Mouse (Mus musculus): ENCODE results near the gene Ttll8. TPM values are rescaled to one million over a fixed set of nuclear protein-coding genes. Genes with fewer than 3 reads are reported as not detected.

Ttll8 gene
- polyA plus RNA-seq, 1 experiment from 2014 or later, result not detected

DNA sequence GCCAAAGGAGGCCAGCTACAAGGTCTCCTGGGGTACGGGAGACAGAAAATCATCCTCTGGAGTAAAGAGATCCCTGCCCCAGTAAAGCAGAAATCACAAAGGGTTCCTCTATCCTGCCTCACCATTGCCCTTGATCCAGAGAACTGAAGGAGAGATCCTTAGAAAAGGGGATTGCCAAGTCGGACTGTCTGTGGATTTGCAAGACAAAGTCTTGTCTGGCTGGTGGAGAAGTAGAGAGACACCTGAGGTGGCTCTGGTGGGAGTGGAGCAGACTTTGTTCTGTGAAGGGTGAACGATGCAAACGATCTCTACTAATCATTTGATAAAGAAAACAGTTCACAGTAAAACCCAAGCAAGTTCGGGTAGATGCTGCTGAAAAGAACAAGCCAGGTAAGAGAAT lies 61.3 kb downstream of the Ttll8 start:
- WGBS, result 72% methylated on average over 5 of the region's 5 CpGs
- Histone ChIP-seq H3K9ac (no peak overlapping the region), H3K9me3 (replicated peaks) (no peaks in the 10 kb centered on the region), H3K4me1 (peaks cover 14% of the 10 kb centered on the region), H3K27ac (no peak overlapping the region), H3K4me2 (no peak overlapping the region), H3K27me3 (peaks cover 16% of the 10 kb centered on the region), H3K4me3 (no peak overlapping the region), H3K36me3 (ENCODE audit: poor library complexity, severe bottlenecking) (no peaks in the 10 kb centered on the region)
- no peak for ATAC-seq

DNA sequence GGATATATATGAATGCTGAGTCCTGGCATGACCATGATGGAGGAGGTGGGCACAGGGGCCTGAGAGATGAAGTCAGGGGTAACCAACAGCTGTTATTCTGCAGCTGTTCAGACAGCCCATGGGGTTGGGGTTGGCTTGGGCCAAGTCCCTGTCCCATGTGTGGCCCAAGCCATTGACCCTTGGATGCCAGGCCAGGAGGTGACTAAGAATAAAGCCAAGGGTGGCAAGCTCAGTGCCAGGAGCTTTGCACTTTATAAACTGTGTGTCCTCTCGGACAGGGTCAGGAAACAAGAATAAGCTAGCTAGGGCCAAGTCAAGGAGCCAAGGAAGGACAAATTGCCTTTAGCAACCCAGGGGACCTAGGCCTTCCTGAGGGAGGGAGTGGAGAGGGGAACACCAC lies 62.0 kb downstream of the Ttll8 start:
- WGBS, result 86% methylated on average over 1 of the region's 1 CpGs
- peaks cover 14% of the 10 kb centered on the region for H3K4me1 ChIP-seq
- H3K9ac ChIP-seq, result no peak overlapping the region
- no peaks in the 10 kb centered on the region for H3K36me3 ChIP-seq (ENCODE audit: poor library complexity, severe bottlenecking)
- H3K9me3 ChIP-seq (replicated peaks), result no peaks in the 10 kb centered on the region
- no peak for ATAC-seq
- H3K27ac ChIP-seq, result no peak overlapping the region
- H3K27me3 ChIP-seq, result peaks cover 16% of the 10 kb centered on the region
- no peak overlapping the region for H3K4me3 ChIP-seq
- H3K4me2 ChIP-seq, result no peak overlapping the region

DNA sequence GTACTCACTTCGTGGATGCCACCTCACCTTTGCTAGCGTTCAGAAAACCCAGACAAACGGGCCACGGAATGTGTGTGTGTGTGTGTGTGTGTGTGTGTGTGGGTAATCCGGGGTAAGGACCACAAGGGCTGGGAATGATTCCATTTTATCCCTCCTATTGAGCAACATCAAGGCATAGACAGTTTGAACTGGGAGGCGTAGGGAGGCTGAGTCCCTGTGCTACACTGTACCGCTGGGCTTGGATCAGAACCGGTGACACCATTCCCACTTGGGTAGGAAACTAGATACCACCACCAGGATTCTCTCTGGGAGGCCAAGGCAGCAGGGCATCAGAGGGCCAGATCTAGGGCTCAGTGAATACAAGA lies 62.6 kb downstream of the Ttll8 start:
- peaks cover 14% of the 10 kb centered on the region for H3K4me1 ChIP-seq
- 69% methylated on average over 8 of the region's 8 CpGs for WGBS
- no peaks in the 10 kb centered on the region for H3K9me3 ChIP-seq (replicated peaks)
- H3K36me3 ChIP-seq (ENCODE audit: poor library complexity, severe bottlenecking), result no peaks in the 10 kb centered on the region
- ATAC-seq, result no peak
- H3K27ac ChIP-seq, result no peak overlapping the region
- peaks cover 16% of the 10 kb centered on the region for H3K27me3 ChIP-seq
- H3K4me2 ChIP-seq, result peak overlapping the region; percentile 92; the same call in 1 of the 2 replicates
- no peak overlapping the region for H3K9ac ChIP-seq
- no peak overlapping the region for H3K4me3 ChIP-seq

DNA sequence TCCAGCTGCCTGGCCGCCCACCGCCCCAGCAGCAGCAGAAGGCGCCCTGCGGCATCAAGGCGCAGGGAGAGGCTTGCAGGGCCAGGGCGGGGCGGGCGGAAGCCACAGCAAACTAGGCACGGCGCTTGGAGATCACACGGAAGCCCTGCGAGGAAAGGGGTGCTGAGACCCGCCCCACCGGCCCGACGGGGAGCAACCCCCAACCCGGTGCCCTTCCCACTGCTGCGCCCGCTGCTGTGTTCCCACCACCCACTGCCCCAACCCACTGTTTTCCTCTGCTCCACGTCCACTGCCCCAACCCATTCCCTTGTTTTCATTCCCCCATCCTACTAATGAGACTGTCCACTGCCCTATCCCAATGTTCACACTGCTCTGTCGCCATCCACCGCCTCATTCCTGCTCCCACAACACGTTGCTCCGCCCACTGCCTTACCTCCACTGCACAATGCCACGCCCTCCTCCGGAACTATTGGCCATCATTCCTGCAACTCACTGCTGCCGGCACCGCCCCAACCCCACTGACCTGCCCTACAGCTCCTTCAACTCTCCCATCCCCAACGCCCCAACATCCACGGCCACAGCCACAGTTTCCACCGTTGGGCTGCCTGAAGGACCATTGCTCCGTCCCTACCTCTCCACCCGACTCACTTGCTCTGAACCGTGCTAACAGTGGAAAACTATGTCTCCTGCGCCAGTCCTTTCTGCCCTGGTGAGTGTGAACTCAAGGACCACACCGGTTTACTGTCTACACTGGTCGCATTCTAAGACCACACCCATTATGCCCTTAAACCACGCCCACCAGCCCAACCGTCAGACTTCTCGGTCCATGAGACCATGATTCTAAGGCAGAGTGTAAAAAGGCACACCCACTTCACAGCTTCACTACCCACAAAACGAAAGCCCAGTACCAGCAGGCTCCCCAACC lies 63.2 kb downstream of the Ttll8 start:
- Histone ChIP-seq H3K4me2 (peak overlapping the region; percentile 92), H3K36me3 (ENCODE audit: poor library complexity, severe bottlenecking) (no peaks in the 10 kb centered on the region), H3K4me1 (peaks cover 14% of the 10 kb centered on the region), H3K9me3 (replicated peaks) (no peaks in the 10 kb centered on the region), H3K9ac (peak overlapping the region; percentile 71), H3K27me3 (peaks cover 16% of the 10 kb centered on the region), H3K4me3 (peak overlapping the region; percentile 49), H3K27ac (no peak overlapping the region)
- WGBS, result 2% methylated on average over 41 of the region's 41 CpGs
- peak; percentile 95 for ATAC-seq

DNA sequence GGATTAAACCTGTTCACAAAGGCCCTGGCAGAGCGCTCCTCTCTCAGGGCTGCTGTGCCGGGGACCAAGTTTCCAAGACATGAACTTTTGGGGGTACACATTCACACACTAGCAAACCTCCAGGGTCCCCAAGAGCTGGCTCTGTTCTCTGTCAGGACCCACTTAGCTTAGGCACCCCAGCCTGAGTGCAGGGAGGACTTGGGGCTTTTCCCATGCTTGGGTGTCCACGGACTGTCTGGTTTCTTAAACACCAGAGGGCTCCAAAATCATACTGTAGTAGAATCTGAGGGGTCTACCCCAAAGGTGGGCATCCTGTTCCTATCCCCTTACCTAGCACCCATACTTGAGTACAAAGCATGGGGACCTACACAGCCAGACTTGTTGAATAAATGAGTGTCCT lies 64.2 kb downstream of the Ttll8 start:
- Histone ChIP-seq H3K4me2 (peak overlapping the region; percentile 92), H3K4me3 (peak overlapping the region; percentile 49; the same call in 1 of the 2 replicates), H3K36me3 (ENCODE audit: poor library complexity, severe bottlenecking) (no peaks in the 10 kb centered on the region), H3K27me3 (peaks cover 16% of the 10 kb centered on the region), H3K4me1 (peaks cover 14% of the 10 kb centered on the region), H3K9ac (peak overlapping the region; percentile 71; the same call in 1 of the 2 replicates), H3K27ac (no peak overlapping the region), H3K9me3 (replicated peaks) (no peaks in the 10 kb centered on the region)
- ATAC-seq, result no peak
- WGBS, result 72% methylated on average over 3 of the region's 3 CpGs

DNA sequence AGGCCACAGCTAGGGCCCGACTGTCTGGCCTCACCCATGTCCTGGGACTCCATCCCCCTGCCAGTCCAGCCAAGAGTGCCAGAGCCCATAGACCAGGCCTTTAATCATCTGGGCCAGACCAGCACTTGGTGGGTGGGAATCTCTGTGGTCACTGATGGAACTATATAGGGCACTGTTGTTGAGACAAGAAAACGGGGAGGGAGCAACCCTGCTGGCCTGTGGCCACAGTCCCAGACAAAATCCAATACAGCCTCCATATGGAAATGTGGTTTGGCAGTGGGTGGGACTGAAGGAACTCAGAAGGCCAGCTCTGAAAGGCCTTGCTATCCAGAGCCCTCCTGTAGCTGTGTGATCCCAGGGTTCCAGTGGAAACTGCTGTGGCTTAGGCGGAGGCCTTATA lies 65.2 kb downstream of the Ttll8 start:
- ATAC-seq, result no peak
- no peak overlapping the region for H3K27ac ChIP-seq
- H3K4me3 ChIP-seq, result no peak overlapping the region
- no peak overlapping the region for H3K4me2 ChIP-seq
- H3K9me3 ChIP-seq (replicated peaks), result no peaks in the 10 kb centered on the region
- no peaks in the 10 kb centered on the region for H3K36me3 ChIP-seq (ENCODE audit: poor library complexity, severe bottlenecking)
- H3K9ac ChIP-seq, result no peak overlapping the region
- 75% methylated on average over 3 of the region's 3 CpGs for WGBS
- peaks cover 16% of the 10 kb centered on the region for H3K27me3 ChIP-seq
- H3K4me1 ChIP-seq, result peaks cover 14% of the 10 kb centered on the region

DNA sequence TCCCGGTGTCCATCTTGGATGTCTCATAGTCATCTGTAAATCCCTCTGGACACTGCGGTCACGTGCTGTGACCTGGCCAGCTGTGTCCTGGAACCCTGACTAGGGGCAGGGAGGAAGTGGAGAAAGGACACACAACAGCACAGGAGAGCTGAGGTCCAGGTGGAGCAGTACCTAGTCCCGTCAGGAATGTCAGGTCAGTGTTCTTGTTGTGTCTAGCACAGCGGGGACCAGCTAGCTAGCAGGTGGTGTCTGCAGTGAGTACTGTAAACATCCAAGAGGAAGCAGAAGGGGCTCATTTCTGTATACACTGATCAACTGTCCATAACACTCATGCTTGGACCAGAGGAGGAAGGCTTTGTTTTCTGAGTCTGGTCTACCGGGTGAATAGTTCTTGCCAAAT lies 68.8 kb downstream of the Ttll8 start:
- H3K4me1 ChIP-seq, result peaks cover 3% of the 10 kb centered on the region; the same call in 1 of the 2 replicates

DNA sequence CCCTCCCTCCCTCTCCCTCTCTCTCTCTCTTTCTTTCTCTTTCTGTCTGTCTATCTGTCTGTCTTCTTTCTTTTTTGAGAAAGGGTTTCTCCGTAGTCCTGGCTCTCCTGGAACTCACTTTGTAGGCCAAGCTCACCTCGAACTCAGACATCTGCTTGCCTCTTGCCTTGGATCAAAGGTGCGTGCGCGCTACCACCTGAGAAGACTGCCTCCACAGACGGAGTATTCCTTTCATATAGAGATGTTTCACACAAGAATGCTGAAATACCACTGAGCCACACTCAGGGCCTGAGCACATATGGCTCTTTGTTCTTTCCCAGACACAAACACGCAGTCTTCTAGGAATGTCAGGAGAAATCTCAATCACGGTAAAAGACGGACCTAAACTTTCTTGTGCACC lies 70.9 kb downstream of the Ttll8 start:
- no peak for ATAC-seq
- Histone ChIP-seq H3K4me3 (no peak overlapping the region), H3K4me2 (no peak overlapping the region), H3K9ac (no peak overlapping the region), H3K9me3 (replicated peaks) (no peaks in the 10 kb centered on the region), H3K27ac (no peak overlapping the region), H3K36me3 (ENCODE audit: poor library complexity, severe bottlenecking) (no peaks in the 10 kb centered on the region), H3K4me1 (no peaks in the 10 kb centered on the region), H3K27me3 (no peaks in the 10 kb centered on the region)
- 85% methylated on average over 9 of the region's 9 CpGs for WGBS

More for the DNA sequence above, 68.8 kb downstream of the Ttll8 start:
- Histone ChIP-seq H3K27me3 (peaks cover 13% of the 10 kb centered on the region), H3K9ac (no peak overlapping the region), H3K27ac (no peak overlapping the region), H3K4me2 (no peak overlapping the region), H3K36me3 (ENCODE audit: poor library complexity, severe bottlenecking) (no peaks in the 10 kb centered on the region), H3K4me3 (no peak overlapping the region), H3K9me3 (replicated peaks) (no peaks in the 10 kb centered on the region)
- no peak for ATAC-seq
- WGBS, result 87% methylated on average over 6 of the region's 6 CpGs

DNA sequence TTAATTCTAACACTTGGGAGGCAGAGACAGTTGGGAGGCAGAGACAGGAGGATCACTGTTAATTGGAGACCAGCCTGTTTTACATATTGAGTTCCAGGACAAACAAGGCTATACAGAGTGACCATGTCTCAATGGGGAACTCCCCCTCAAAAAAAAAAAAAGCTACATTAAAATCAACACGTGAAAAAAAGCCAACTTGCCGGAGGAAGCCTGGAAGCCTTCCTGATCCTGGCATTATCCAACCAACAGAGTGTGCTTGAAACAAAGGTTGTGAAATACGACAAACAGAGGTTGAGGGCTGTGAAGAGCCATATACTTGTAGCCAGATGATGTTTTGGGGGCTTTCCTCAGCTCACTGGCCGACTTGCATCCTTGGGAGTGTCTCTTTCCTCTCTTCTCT lies 71.4 kb downstream of the Ttll8 start:
- no peaks in the 10 kb centered on the region for H3K9me3 ChIP-seq (replicated peaks)
- H3K27ac ChIP-seq, result no peak overlapping the region
- H3K36me3 ChIP-seq (ENCODE audit: poor library complexity, severe bottlenecking), result no peaks in the 10 kb centered on the region
- H3K4me3 ChIP-seq, result no peak overlapping the region
- no peaks in the 10 kb centered on the region for H3K27me3 ChIP-seq
- ATAC-seq, result no peak
- no peaks in the 10 kb centered on the region for H3K4me1 ChIP-seq
- WGBS, result 63% methylated on average over 4 of the region's 4 CpGs
- no peak overlapping the region for H3K4me2 ChIP-seq
- no peak overlapping the region for H3K9ac ChIP-seq

DNA sequence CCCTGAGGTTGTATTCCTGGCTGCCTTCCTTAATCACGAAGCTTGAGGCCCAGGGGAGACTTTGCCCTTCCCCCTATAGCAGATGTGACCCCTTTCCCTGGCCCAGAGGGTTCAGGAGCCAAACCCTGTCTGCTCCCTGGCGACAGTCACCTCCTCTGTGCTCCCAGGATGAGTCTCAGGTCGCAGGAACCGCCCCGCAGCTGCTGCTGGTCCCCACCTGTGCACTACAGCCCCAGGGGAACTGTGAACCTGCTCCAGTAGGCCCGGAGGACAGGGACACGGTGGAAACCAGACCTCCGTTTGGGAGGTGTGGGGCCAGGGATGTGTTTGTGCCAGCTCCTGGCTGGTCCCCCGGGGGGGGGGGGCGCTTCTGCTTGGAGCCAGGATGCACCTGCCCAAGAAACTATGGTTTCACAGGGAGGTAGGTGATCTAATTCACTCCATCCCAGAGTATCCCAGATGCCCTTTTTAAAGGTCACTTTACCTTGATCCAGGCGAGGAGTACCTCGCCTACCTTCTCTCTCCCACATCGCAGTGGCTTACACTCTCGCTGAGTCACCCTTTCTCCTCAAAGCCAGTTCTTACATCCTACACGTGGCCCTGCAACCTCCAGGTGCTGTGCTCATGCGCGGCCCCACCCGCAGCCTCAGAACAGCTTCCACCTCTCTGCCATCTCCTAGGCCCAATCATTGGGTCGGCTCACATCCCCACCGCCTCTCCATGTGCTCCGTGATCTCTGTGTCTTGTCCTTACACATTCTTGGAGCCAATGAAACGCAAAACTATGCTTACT lies 72.8 kb downstream of the Ttll8 start:
- 64% methylated on average over 22 of the region's 22 CpGs for WGBS
- no peak for ATAC-seq
- Histone ChIP-seq H3K4me1 (no peaks in the 10 kb centered on the region; the same call in 1 of the 2 replicates), H3K36me3 (ENCODE audit: poor library complexity, severe bottlenecking) (no peaks in the 10 kb centered on the region), H3K9me3 (replicated peaks) (no peaks in the 10 kb centered on the region), H3K4me3 (no peak overlapping the region), H3K4me2 (no peak overlapping the region), H3K9ac (no peak overlapping the region), H3K27me3 (no peaks in the 10 kb centered on the region), H3K27ac (no peak overlapping the region)

DNA sequence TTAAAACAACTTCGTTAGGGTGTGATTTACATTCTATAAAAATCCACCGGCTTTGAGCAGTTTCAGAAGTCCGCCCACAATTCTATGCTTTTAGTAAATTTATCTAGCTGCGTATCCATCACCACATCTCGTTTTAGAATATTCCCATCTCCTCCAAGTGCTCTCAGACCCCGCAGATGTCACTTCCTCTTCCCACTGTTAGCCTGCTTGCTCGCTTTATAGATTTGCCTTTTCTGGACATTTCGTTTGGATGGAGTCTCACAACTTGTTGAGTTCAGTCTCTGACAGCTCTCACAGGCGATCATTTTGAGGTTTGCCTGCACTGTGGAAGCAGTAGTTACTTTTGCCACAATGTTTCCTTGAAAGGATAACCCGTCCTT lies 77.2 kb downstream of the Ttll8 start:
- no peak overlapping the region for H3K9ac ChIP-seq
- no peaks in the 10 kb centered on the region; the same call in 1 of the 2 replicates for H3K4me1 ChIP-seq
- H3K27ac ChIP-seq, result no peak overlapping the region
- WGBS, result 81% methylated on average over 10 of the region's 10 CpGs
- no peaks in the 10 kb centered on the region for H3K36me3 ChIP-seq (ENCODE audit: poor library complexity, severe bottlenecking)
- H3K9me3 ChIP-seq (replicated peaks), result no peaks in the 10 kb centered on the region
- ATAC-seq, result no peak
- H3K27me3 ChIP-seq, result 0 out of 2 replicates have a peak, but pooled peaks cover 2% of the 10 kb centered on the region
- H3K4me2 ChIP-seq, result no peak overlapping the region
- no peak overlapping the region for H3K4me3 ChIP-seq

Data from forebrain, embryonic 13.5 days (tissue).